Mouse (Mus musculus) brain, embryonic 14.5 days (tissue): ENCODE measurements at regions not wholly inside any gene's neighbourhood (a gene's known extent, or its start where the extent isn't known, plus 50 kb on each side); places are given as distances from the start of the nearest gene placed in this dataset.
"Not testable (repeated sequence)": the region's sequence is repeated elsewhere in the genome, so short reads cannot be mapped to it uniquely, and the experiment has no call there.

Experiments used
- DNase-seq: peaks from one replicate; pipeline ENCODE4 v3.0.0-alpha.2; 2011; ENCODE audit warnings: low read depth
- CTCF ChIP-seq: fragments of 200-500 bp; IDR thresholded peaks from 2 replicates; pipeline ENCODE4 v1.5.1; 2012; ENCODE audit warnings: inconsistent platforms, mild to moderate bottlenecking, moderate library complexity, borderline replicate concordance; ENCODE audit not compliant: insufficient read depth, insufficient read length; ENCODE audit errors: extremely low read depth
- POLR2A ChIP-seq: fragments of 200-500 bp; IDR thresholded peaks from 2 replicates; pipeline ENCODE4 v1.6.1; 2012; ENCODE audit warnings: mild to moderate bottlenecking, inconsistent platforms, borderline replicate concordance; ENCODE audit not compliant: poor library complexity, insufficient read depth, insufficient read length, severe bottlenecking; ENCODE audit errors: extremely low read depth

- no peak for TF ChIP-seq POLR2A
- TF ChIP-seq CTCF, result no peak
- DNase-seq, result no peak
Measured at GRCm38 (mm10) chr8:113466683-113467082, 168.7 kb upstream of the Mon1b start.

GRCm38 (mm10) chr8:113489436-113490107, 145.8 kb upstream of the Mon1b start:
- TF ChIP-seq CTCF, result no peak
- TF ChIP-seq POLR2A, result no peak
- peak; percentile 28 for DNase-seq

- no peak for DNase-seq
Measured at GRCm38 (mm10) chr8:113490891-113491290, 144.5 kb upstream of the Mon1b start.

GRCm38 (mm10) chr8:113496896-113497295, 138.5 kb upstream of the Mon1b start:
- DNase-seq, result peak; percentile 61
- TF ChIP-seq POLR2A (no peak), CTCF (no peak)

More at GRCm38 (mm10) chr8:113490891-113491290, 144.5 kb upstream of the Mon1b start:
- no peak for TF ChIP-seq POLR2A
- TF ChIP-seq CTCF, result no peak

- no peak for DNase-seq
- TF ChIP-seq CTCF, result no peak
- no peak for TF ChIP-seq POLR2A
Measured at GRCm38 (mm10) chr8:113502671-113503070, 132.7 kb upstream of the Mon1b start.

- TF ChIP-seq POLR2A (no peak), CTCF (no peak)
- no peak for DNase-seq
Measured at GRCm38 (mm10) chr8:113512856-113513255, 122.5 kb upstream of the Mon1b start.

GRCm38 (mm10) chr8:113513886-113514730, 121.3 kb upstream of the Mon1b start:
- peak; percentile 43 for DNase-seq
- TF ChIP-seq POLR2A (no peak), CTCF (no peak)

- not testable (repeated sequence) for DNase-seq
Measured at GRCm38 (mm10) chr8:113514731-113515375, 120.5 kb upstream of the Mon1b start.

- TF ChIP-seq CTCF (no peak), POLR2A (no peak)
- DNase-seq, result no peak
Measured at GRCm38 (mm10) chr8:113516176-113516575, 119.2 kb upstream of the Mon1b start.

GRCm38 (mm10) chr8:113517912-113518311, 117.5 kb upstream of the Mon1b start:
- no peak for DNase-seq
- TF ChIP-seq CTCF (no peak), POLR2A (no peak)

- TF ChIP-seq POLR2A, result no peak
- TF ChIP-seq CTCF, result no peak
- DNase-seq, result no peak
Measured at GRCm38 (mm10) chr8:113523561-113523960, 111.8 kb upstream of the Mon1b start.
